Mouse (Mus musculus): ENCODE results near the gene Wwp2. TPM values are rescaled to one million over a fixed set of nuclear protein-coding genes. Genes with fewer than 3 reads are reported as not detected.

Wwp2 gene
- 10 to 100 TPM; 34.8 to 36.1 TPM for total RNA-seq (2021)

DNA sequence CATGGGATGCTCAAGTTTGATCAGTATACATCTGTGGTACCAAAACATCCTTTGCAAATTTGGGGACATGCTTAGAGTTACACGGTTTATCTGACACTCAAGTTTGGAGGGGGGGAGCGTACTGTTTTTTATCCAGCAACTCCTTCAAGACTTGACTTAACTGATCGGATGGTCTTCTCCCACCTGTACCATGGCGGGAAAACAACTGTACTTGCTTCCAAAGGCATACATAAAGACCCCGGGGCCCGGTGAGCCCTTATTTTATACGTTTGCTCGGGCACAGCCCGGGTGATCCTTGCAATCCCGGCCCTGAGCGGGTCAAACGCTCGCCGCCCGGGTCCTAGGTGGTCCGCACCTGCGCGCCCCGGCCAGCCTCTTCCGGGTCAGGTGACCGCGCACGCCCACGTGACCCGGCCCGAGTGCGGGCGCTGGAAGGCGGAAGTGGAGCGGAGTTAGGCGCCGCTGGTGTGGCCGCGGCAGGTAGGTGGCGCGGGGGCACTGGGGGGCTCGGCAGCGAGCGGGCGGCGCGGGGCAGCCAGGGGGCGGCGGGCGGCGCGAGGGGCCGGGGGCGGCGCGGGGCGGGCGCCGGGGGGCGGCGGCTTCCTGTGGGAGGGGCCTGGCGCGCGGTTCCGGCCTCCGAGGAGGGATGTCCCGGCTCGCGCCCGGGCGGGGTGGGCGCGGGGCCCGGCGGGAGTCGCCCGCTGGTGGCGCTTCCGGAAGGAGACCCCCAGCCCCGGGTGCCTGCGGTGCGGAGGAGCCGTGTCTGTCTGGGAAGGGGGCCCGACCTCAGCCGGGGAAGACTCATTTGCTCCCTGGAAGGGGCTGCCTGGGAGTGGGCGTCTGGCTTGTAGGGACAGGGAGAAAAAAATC, at the start of gene Wwp2:
Gene Wwp2 (plus strand): TSS at position 404 of the 870 bp plus-strand sequence.
- peak; percentile 25 to 88 for DNase-seq (ENCODE audit: extremely low spot score in 1 of 2, low spot score in 2 of 2)
- intact Hi-C loops (cut with DNase I): no loop called here

DNA sequence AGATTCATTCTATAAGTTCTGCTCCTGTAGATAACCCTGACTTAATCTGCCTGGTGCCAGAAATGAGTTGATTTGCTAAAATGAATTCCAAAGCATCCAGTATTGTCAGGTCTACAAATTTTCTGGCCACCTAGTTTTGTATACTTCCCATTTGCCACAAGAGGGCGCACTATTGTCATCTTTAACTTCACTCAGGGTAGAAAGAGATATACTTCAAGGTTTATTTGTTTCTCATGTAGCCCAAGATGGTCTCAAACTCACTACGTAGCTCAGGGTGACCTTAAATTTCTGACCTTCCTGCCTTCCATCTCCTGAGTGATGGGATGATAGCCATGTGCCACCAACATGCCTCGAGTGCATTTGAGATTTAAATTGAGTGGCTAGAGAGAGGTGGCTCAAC, 49.5 kb upstream of the Wwp2 start:
- no peak for DNase-seq (ENCODE audit: extremely low spot score in 1 of 2, low spot score in 2 of 2)
- intact Hi-C loops (cut with DNase I): loop anchor here (5.0 kb wide), 1 partner anchor 36 kb away; no protein-coding TSS in a partner anchor

DNA sequence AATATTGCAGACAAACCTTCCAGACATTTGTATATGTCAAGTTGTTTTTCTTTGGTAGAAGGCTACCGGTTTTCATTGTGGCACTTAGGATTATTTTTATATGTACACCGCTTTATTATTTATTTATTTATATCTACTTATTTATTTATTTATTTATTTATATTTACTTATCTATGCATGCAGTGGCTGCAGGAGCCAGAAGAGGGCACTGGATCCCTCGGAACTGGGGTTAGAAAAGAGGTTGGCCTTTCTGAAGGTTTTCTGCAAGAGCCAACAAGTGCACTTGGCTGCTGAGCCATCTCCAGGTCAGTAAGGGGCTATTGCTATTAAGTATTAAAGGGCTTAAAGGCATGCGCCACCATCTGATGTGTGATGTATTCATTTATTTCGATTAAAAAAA, 48.3 kb upstream of the Wwp2 start:
- peak in 1 of 2 experiments; percentile 38 for DNase-seq (ENCODE audit: extremely low spot score in 1 of 2, low spot score in 2 of 2)
- intact Hi-C loops (cut with DNase I): loop anchor here (5.0 kb wide), 1 partner anchor 34 kb away; no protein-coding TSS in a partner anchor

DNA sequence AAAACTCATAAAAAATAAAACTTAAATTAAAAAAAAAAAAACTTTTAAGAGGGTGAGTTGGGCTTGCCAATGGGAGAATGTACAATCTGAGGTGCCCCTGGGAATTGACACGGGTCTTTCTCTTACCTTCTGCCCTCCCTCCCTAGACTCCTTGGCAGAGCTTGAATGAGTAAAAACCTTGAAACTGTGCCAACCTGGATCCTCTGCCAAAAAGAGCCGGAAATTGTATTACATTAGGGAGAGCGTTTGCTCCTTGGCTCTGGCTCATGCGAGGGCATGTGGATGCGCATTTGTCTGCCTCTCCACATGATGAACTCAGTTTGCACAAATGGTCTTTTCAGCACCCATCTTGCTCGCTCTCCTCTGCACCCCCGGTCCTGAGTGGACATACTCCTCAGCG, 46.6 kb upstream of the Wwp2 start:
- intact Hi-C loops (cut with DNase I): loop anchor here (5.0 kb wide), 1 partner anchor 33 kb away; no protein-coding TSS in a partner anchor
- DNase-seq (ENCODE audit: extremely low spot score in 1 of 2, low spot score in 2 of 2): peak; percentile 45 to 59

DNA sequence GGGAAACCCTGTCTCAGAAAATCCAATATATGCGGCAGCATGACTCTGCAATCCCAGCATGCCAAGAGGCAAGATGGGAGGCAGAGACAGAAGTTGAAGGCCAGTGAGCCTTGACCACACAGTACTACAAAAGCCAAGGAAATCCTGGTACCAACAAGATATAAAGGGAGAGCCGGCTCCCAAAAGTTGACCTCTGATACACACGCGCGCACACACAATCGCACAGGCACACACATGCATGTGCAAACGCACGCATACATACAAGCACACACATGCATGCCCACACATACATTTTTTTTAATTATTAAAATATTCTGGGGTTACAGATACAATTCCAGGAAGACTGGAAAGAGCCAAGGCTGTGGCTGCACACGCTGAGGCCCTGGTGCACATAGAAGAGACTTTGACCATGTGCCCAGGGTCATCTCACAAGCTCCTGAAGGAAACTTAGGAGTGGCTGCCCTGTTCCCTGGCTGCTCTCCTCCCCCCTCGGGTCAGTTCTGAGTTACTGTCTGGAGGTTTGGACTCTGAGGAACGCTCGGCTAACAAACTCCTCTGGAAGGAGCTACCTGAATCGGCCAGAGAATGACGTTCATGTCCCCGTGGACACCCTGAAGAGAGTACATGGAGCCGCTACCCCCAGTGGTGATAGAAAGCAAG, 45.6 kb upstream of the Wwp2 start:
- intact Hi-C loops (cut with DNase I): no loop called here
- DNase-seq (ENCODE audit: extremely low spot score in 1 of 2, low spot score in 2 of 2): no peak

DNA sequence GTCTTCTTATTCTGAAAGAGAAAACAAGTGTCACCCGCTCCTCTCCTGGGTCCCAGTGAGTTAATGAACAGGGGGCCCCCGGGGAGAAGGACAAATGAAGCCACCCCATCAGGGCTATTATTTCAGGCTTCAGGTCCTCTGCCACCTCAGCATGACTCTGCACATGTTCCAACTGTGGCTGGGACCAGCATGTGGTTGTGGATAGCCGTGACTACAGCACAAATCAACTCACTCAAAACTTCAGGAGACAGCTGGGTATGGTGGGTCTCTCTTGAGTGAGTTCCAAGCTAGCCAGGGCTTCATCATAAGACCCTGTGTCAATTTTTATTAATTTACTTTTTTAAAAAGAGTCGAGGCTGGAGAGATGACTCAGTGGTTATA, 45.0 kb upstream of the Wwp2 start:
- DNase-seq (ENCODE audit: extremely low spot score in 1 of 2, low spot score in 2 of 2): no peak
- intact Hi-C loops (cut with DNase I): no loop called here

DNA sequence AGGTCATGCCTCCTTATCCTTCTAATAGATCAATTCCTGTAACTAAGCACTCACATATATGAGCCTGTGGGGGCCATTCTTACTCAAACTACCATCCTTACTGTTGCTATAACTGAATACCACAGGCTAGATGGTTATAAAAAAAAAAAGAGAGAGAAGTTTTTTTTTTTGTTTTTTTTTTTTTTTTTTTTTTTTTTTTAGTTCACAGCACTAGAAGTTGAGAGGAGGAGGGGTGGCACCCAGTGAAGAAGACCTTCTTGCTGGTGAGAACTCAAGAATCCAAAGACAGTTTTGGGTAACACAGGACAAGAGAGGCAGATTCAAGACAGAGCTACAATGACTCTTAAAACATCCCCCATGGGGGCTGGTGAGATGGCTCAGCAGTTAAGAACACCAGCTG, 40.8 kb upstream of the Wwp2 start:
- intact Hi-C loops (cut with DNase I): no loop called here
- DNase-seq (ENCODE audit: extremely low spot score in 1 of 2, low spot score in 2 of 2): no peak

DNA sequence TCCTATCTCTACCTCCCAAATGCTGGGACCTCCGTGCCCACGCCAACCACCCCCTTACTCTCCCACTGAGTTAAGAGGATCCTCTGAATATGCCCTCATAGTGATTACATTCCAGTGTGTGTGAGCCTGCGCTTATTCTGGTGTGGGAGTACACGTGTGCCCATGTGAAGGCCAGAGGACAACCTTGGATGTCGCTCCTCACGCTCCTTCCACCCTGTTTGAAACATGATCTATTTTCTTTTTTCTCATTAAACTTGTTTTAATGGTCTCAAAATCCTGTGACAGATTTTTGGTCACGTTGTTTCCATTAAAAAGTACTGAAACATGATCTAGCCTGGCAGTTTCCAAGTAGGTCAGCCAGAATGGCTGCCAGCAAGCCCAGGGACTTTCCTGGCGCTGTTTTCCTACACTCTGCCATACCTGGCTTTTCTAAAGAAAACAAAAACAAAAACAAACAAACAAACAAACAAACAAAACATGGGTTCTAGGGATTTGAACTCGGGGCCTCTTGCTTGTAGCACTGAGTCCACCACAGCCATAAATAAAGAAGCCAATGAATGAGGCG, 40.0 kb upstream of the Wwp2 start:
- DNase-seq (ENCODE audit: extremely low spot score in 1 of 2, low spot score in 2 of 2): no peak
- intact Hi-C loops (cut with DNase I): no loop called here

DNA sequence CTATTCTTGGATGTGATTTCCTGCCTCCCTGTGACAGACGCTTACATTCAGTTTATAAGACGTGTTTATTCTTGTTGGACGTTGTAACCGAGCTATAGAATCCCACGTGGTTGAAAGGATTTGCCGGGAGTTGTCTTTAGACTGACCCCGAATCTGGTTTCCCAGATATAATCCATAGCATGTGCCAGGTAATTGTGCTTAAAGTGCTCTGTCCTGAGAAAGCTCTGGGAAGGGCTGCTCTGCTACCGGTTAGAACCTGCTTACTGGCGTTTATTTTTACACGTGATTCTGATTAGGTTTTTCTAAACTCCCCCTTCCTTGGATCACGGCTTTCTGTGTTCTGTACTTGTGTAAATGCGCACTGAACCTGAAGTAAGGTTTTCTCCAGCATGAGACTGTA, 38.5 kb upstream of the Wwp2 start:
- intact Hi-C loops (cut with DNase I): no loop called here
- DNase-seq (ENCODE audit: extremely low spot score in 1 of 2, low spot score in 2 of 2): no peak

DNA sequence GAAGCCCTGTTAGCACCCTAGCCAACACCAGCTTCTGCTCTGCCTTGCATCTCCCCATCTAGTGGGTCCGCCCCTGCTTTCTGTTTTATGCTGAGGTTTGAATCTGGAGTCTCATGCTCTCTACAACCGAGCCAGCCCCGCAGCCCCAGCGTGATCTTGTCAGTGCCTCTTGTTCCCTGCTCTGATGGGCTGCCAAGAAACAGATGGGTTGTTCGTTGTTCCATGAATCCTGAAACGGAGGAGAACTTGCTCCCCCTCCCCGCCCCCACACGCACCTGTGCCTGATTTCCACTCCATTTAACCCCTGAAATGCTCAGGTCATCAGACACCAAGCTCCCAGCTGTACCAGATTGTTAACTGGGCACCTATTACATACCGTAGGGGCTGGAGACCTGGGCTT, 36.7 kb upstream of the Wwp2 start:
- DNase-seq (ENCODE audit: extremely low spot score in 1 of 2, low spot score in 2 of 2): peak in 1 of 2 experiments; percentile 49
- intact Hi-C loops (cut with DNase I): no loop called here

DNA sequence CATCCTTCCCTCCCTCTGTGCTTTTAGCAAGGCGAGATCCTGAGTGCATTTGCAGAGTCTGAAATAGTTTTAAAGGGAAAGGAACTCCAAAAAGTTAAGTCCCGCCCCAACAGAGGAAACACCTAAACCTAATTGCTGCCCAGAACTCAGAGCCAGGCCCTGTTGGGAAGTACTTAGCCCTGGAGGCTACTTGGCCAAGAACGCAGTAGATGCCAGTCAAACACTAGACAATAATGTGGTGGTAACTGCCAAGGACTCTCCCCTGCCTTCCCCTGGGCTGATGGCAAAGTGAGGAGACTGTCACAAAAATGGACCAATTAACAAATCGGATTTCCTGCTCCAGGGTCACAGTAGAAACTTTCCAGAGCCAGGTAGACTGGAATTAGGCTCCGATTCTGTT, 34.3 kb upstream of the Wwp2 start:
- no peak for DNase-seq (ENCODE audit: extremely low spot score in 1 of 2, low spot score in 2 of 2)
- intact Hi-C loops (cut with DNase I): no loop called here

DNA sequence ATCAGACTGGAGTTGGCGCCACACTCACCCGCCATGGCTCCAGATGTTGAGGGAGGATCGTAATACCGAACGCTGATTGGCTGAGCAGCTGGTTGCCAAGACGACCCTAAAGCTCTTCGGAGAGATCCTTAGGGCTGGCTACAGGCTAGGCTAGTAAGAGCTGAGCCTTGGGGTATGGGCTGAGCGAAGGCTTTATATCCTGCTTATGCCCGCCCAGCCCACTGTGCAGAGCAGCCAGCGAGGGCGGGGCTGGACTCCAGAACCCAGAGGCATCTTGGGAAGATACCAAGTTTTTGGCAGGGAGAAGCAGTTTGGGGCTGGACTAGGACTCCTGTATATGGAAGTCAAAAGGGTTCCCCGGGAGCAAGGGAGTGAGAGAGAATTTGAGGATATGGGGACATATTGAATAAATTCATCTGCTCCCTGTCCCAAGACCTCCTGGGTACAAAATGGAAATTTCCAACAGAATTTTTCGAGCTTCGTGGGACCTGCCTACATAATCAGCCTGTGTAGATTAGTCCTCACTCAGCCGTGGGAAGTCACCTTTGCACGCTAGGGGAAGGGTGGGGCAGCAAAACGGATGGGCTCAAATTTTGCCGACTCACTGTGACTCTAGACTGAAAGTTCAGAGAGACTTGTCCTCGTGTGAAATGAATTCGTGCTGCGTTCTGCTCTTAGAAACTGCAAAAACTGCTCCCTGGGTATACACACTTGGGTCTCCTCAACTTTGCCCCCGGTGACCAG, 33.0 kb upstream of the Wwp2 start, which contains the start of gene Nqo1:
Gene Nqo1 (minus strand): TSS at position 169 of the 744 bp plus-strand sequence.
- intact Hi-C loops (cut with DNase I): no loop called here

DNA sequence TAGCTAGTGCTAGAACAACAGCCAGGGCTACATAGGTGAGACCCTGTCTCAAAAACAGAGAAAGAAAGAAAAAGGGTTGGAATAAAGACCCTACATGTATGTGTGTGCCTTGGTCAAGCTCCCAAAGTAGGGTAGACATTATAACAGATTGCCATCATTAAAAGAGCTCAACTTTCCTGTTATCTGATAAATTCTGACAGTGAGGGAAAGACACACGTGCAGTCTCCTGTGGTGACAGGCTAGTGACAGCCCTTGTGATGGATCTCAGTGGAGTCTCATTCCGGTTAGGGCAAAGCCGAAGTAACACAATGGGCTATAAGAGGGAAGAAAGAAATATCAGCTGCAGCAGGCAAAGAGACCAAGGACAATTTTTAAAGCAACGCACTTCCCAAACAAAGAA, 32.1 kb upstream of the Wwp2 start:
- DNase-seq (ENCODE audit: extremely low spot score in 1 of 2, low spot score in 2 of 2): no peak
- intact Hi-C loops (cut with DNase I): no loop called here

More for the DNA sequence above, 33.0 kb upstream of the Wwp2 start, which contains the start of gene Nqo1:
- peak; percentile 69 to 86 for DNase-seq (ENCODE audit: extremely low spot score in 1 of 2, low spot score in 2 of 2)

DNA sequence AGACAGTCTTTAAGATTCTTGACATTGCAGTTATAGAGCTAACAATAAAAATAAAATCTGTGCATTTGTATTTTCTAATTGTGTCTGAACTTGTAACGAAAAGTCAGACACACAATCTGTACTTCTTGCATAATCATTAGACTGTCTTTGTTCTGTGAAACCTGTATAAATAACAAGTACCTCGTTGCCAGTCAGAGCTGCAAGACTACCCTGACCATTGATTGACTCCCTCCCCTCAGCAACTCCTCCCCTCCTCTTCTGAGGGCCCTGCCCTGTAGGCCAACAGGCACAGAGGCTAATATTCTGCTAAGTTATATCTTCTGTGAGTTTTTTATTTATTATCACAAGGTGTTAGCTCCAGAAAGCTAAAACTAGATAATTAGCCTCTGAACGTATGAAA, 30.2 kb upstream of the Wwp2 start:
- no peak for DNase-seq (ENCODE audit: extremely low spot score in 1 of 2, low spot score in 2 of 2)
- intact Hi-C loops (cut with DNase I): no loop called here

DNA sequence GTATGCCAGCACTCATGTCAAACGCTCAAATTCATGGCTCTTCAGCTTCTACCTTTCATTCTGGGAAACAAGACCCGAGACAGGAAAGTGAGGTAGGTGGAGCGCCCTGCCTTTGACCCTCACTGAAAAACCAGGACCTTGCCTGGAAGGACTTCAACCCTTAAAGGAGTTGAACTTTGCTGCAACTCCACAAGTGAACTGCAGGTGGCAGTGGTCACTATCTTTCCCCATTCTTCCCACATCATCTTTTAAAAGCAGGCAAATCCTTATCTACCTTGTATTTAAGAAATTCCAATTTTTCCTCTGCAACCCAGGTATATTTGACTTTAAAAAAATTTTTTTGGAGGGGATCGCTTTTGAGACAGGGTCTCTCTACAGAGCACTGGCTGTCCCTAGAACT, 24.8 kb upstream of the Wwp2 start:
- intact Hi-C loops (cut with DNase I): no loop called here
- DNase-seq (ENCODE audit: extremely low spot score in 1 of 2, low spot score in 2 of 2): no peak

DNA sequence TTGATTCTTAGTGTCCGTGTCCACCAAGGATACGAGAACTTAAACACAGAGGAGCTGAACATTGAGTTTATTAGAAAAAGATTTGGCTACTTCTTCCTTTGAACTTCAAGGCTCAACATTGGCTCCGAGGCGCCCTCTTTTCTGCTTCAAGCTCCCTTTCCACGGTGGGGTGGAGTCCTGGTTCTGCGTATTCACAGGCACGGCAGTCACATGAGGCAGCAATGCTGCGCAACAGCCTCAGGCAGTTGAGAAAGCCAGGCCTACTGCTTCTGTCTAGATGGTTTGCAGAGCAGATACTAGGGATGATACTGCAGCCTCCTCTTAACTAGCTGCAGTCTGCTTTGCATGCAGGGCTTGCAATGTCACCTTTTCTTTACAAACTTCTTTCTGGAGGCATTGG, 23.6 kb upstream of the Wwp2 start:
- no peak for DNase-seq (ENCODE audit: extremely low spot score in 1 of 2, low spot score in 2 of 2)
- intact Hi-C loops (cut with DNase I): no loop called here

DNA sequence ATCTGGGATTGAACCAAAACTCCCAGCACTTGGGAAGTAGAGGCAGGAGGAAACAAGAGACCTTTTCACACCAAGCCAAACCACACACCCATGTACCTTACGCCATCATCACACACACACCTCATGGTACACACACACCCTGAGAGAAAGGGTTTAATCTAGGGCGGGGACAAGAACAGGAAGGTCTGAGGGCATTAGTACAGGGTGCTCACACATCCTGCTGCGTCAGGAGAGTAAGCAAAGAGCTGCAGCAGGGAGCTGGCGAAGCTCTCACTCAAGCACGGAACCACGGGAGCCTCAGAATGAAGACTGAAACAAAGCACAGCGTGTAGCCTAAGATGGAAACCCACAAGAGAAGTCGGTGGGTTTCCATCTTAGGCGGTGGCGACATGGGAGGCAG, 22.3 kb upstream of the Wwp2 start:
- intact Hi-C loops (cut with DNase I): no loop called here
- DNase-seq (ENCODE audit: extremely low spot score in 1 of 2, low spot score in 2 of 2): no peak

DNA sequence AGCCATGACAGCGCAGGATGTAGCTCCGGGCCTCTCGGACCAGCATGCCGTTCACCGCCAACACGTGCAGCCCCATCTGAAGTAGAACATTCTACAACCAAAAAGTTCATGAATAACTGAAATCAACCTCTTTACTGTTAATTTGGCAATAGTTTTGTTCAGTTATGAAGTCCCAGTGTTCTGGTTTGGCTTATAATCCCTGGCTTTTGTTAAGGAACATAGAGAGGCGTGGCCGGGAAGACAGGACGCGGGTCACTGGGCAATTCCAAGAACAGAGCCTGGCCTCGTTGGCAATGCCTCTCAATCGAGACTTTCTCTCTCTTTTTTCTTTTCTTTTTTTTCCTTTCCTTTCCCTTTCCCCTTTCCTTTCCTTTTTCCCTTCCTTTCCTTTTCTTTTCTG, 19.2 kb upstream of the Wwp2 start:
- DNase-seq (ENCODE audit: extremely low spot score in 1 of 2, low spot score in 2 of 2): no peak
- intact Hi-C loops (cut with DNase I): no loop called here

DNA sequence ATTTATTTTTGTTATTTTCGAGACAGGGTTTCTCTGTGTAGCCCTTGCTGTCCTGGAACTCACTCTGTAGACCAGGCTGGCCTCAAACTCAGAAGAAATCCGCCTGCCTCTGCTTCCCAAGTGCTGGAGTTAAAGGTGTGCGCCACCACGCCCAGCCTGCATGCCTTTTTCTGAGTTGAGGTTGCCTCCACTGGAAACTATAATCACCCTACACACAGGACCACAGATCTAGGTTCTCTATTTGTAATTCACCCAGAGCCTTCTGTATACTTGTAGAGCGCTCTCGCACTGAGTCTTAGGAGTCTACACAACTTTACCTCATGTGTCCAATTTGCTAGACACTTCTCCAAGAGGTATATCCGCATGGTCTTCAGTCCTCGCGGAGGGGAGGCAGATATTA, 12.0 kb upstream of the Wwp2 start:
- intact Hi-C loops (cut with DNase I): loop anchor here (5.0 kb wide), 1 partner anchor 37 kb away; no protein-coding TSS in a partner anchor
- DNase-seq (ENCODE audit: extremely low spot score in 1 of 2, low spot score in 2 of 2): no peak
